Mouse (Mus musculus): ENCODE data around the gene Dcaf17.

GRCm38 (mm10) chr2:71146266-71146665 is 91.1 kb downstream of the Dcaf17 start:
- no peak for TF ChIP-seq POLR2A (IDR thresholded peaks at IDR 0.05; ENCODE audit: borderline replicate concordance, control insufficient read depth, low read depth, low read length)
- no peak for TF ChIP-seq CTCF (IDR thresholded peaks at IDR 0.05; ENCODE audit: control insufficient read depth, insufficient read depth, low read length)

All from bone marrow, adult 2 months (tissue).